Mouse (Mus musculus) cortical plate, adult 2 months (tissue): Measurements from ENCODE around the gene Mum1. TPM values are rescaled to one million over a fixed set of nuclear protein-coding genes. Genes with fewer than 3 reads are reported as not detected.

Experiments used
- H3K27ac ChIP-seq: fragments of 200-500 bp; 2 replicates; pipeline ENCODE4 v1.5.1; 2012; ENCODE audit warnings: low read length, control low read depth, inconsistent platforms; ENCODE audit not compliant: insufficient read depth
- H3K4me1 ChIP-seq: fragments of 200-500 bp; 2 replicates; pipeline ENCODE4 v1.6.1; 2011; ENCODE audit warnings: low read length; ENCODE audit not compliant: control insufficient read depth, insufficient read depth
- H3K4me3 ChIP-seq: fragments of 200-500 bp; 2 replicates; pipeline ENCODE4 v1.5.1; 2011; ENCODE audit warnings: mild to moderate bottlenecking, low read length, control low read depth; ENCODE audit not compliant: insufficient read depth
- CTCF ChIP-seq: fragments of 200-500 bp; IDR thresholded peaks from 2 replicates; pipeline ENCODE4 v1.5.1; 2011; ENCODE audit warnings: mild to moderate bottlenecking, control low read depth, low read length; ENCODE audit not compliant: insufficient read depth; ENCODE audit errors: extremely low read depth
- POLR2A ChIP-seq: fragments of 200-500 bp; IDR thresholded peaks from 2 replicates; pipeline ENCODE4 v1.6.1; 2011; ENCODE audit warnings: mild to moderate bottlenecking, low read length, control low read depth; ENCODE audit not compliant: insufficient read depth; ENCODE audit errors: extremely low read depth
- polyA plus RNA-seq: library from polyadenylated mRNA; depleted of rRNA; stranded (reverse); fragments of >200 nt; gene quantifications from 2 replicates; pipeline ENCODE4 v1.2.3, GENCODE M21; 2012

Mum1 gene
- polyA plus RNA-seq, 1 experiment = 36.9 TPM

- Histone ChIP-seq H3K27ac (peak overlapping the region; percentile 78; the same call in 1 of the 2 replicates), H3K4me1 (peaks cover 6% of the 10 kb centered on the region), H3K4me3 (peak overlapping the region; percentile 70)
- TF ChIP-seq POLR2A = peak; percentile 47
- no peak for TF ChIP-seq CTCF
These were observed 38.3 kb downstream of the Mum1 start for GRCm38 (mm10) chr10:80264341-80265148.

- no peak for TF ChIP-seq CTCF
- TF ChIP-seq POLR2A = no peak
- H3K4me1 ChIP-seq = peaks cover 6% of the 10 kb centered on the region
- peak overlapping the region; percentile 76; the same call in 1 of the 2 replicates for H3K27ac ChIP-seq
- peak overlapping the region; percentile 70 for H3K4me3 ChIP-seq
These were observed 38.9 kb downstream of the Mum1 start for GRCm38 (mm10) chr10:80265149-80265486.

GRCm38 (mm10) chr10:80270099-80270498 is 43.9 kb downstream of the Mum1 start:
- TF ChIP-seq POLR2A (no peak), CTCF (no peak)
- Histone ChIP-seq H3K4me1 (peaks cover 16% of the 10 kb centered on the region), H3K27ac (no peak overlapping the region), H3K4me3 (no peak overlapping the region)

GRCm38 (mm10) chr10:80270734-80271181 is 44.5 kb downstream of the Mum1 start:
- no peak for TF ChIP-seq POLR2A
- TF ChIP-seq CTCF = no peak
- Histone ChIP-seq H3K4me1 (peaks cover 16% of the 10 kb centered on the region), H3K4me3 (no peak overlapping the region), H3K27ac (no peak overlapping the region)

- Histone ChIP-seq H3K4me1 (peaks cover 16% of the 10 kb centered on the region), H3K27ac (no peak overlapping the region), H3K4me3 (no peak overlapping the region)
- TF ChIP-seq POLR2A = no peak
- TF ChIP-seq CTCF = no peak
These were observed 45.1 kb downstream of the Mum1 start for GRCm38 (mm10) chr10:80271186-80271843.

- H3K4me1 ChIP-seq = peaks cover 16% of the 10 kb centered on the region
- no peak overlapping the region for H3K27ac ChIP-seq
These were observed 45.8 kb downstream of the Mum1 start for GRCm38 (mm10) chr10:80271870-80272585.

GRCm38 (mm10) chr10:80273847-80274246 is 47.6 kb downstream of the Mum1 start:
- H3K4me1 ChIP-seq = peaks cover 10% of the 10 kb centered on the region
- TF ChIP-seq CTCF = no peak
- no peak for TF ChIP-seq POLR2A
- H3K4me3 ChIP-seq = no peak overlapping the region
- no peak overlapping the region for H3K27ac ChIP-seq

More at GRCm38 (mm10) chr10:80271870-80272585, 45.8 kb downstream of the Mum1 start:
- no peak overlapping the region for H3K4me3 ChIP-seq
- TF ChIP-seq POLR2A = no peak
- TF ChIP-seq CTCF = no peak

GRCm38 (mm10) chr10:80276238-80276637 is 50.0 kb downstream of the Mum1 start:
- Histone ChIP-seq H3K27ac (no peak overlapping the region), H3K4me3 (no peak overlapping the region), H3K4me1 (no peaks in the 10 kb centered on the region; the same call in 1 of the 2 replicates)
- TF ChIP-seq CTCF (no peak), POLR2A (no peak)

GRCm38 (mm10) chr10:80278390-80278789 is 52.2 kb downstream of the Mum1 start:
- Histone ChIP-seq H3K4me3 (no peak overlapping the region), H3K4me1 (no peaks in the 10 kb centered on the region; the same call in 1 of the 2 replicates), H3K27ac (no peak overlapping the region)
- TF ChIP-seq POLR2A = no peak
- no peak for TF ChIP-seq CTCF
